Mouse (Mus musculus): ENCODE results near the gene Tbcc. TPM values are rescaled to one million over a fixed set of nuclear protein-coding genes. Genes with fewer than 3 reads are reported as not detected.

Gene Tbcc
- polyA plus RNA-seq, 1 experiment from 2014 or later: 80.2 TPM

- no peaks in the 10 kb centered on the region for H3K27me3 ChIP-seq (ENCODE audit: insufficient read depth, poor library complexity, severe bottlenecking)
- H3K9me3 ChIP-seq: no peaks in the 10 kb centered on the region
- H3K36me3 ChIP-seq: peaks cover 53% of the 10 kb centered on the region
- no peak for DNase-seq (ENCODE audit: low spot score)
- no peak overlapping the region for H3K4me3 ChIP-seq
- WGBS: 91% methylated on average over 5 of the region's 5 CpGs
- H3K4me1 ChIP-seq (replicated peaks): peaks cover 6% of the 10 kb centered on the region; the same call in 1 of the 2 replicates
- no peak overlapping the region for H3K27ac ChIP-seq
These were observed 37.3 kb downstream of the Tbcc start for GRCm38 (mm10) chr17:46927781-46928180.

- Histone ChIP-seq H3K36me3 (peaks cover 68% of the 10 kb centered on the region), H3K27me3 (ENCODE audit: insufficient read depth, poor library complexity, severe bottlenecking) (no peaks in the 10 kb centered on the region), H3K4me1 (replicated peaks) (no peaks in the 10 kb centered on the region), H3K27ac (no peak overlapping the region), H3K4me3 (no peak overlapping the region), H3K9me3 (no peaks in the 10 kb centered on the region)
- 87% methylated on average over 12 of the region's 12 CpGs for WGBS
- DNase-seq (ENCODE audit: low spot score): no peak
These were observed 38.8 kb downstream of the Tbcc start for GRCm38 (mm10) chr17:46929277-46929676.

- peaks cover 75% of the 10 kb centered on the region for H3K36me3 ChIP-seq
- H3K4me1 ChIP-seq (replicated peaks): no peaks in the 10 kb centered on the region
- DNase-seq (ENCODE audit: low spot score): no peak
- H3K27ac ChIP-seq: no peak overlapping the region
- no peaks in the 10 kb centered on the region for H3K9me3 ChIP-seq
- no peaks in the 10 kb centered on the region for H3K27me3 ChIP-seq (ENCODE audit: insufficient read depth, poor library complexity, severe bottlenecking)
- H3K4me3 ChIP-seq: no peak overlapping the region
- 96% methylated on average over 7 of the region's 7 CpGs for whole genome bisulfite sequencing
These were observed 39.4 kb downstream of the Tbcc start for GRCm38 (mm10) chr17:46929897-46930296.

- H3K9me3 ChIP-seq: no peaks in the 10 kb centered on the region
- 94% methylated on average over 5 of the region's 5 CpGs for WGBS
- no peaks in the 10 kb centered on the region for H3K4me1 ChIP-seq (replicated peaks)
- DNase-seq (ENCODE audit: low spot score): no peak
- no peak overlapping the region for H3K4me3 ChIP-seq
- no peaks in the 10 kb centered on the region for H3K27me3 ChIP-seq (ENCODE audit: insufficient read depth, poor library complexity, severe bottlenecking)
- peaks cover 100% of the 10 kb centered on the region for H3K36me3 ChIP-seq
- H3K27ac ChIP-seq: no peak overlapping the region
These were observed 42.5 kb downstream of the Tbcc start for GRCm38 (mm10) chr17:46932961-46933360.

GRCm38 (mm10) chr17:46933557-46934348, 43.3 kb downstream of the Tbcc start:
- Histone ChIP-seq H3K36me3 (peaks cover 100% of the 10 kb centered on the region), H3K9me3 (no peaks in the 10 kb centered on the region), H3K4me1 (replicated peaks) (no peaks in the 10 kb centered on the region), H3K27me3 (ENCODE audit: insufficient read depth, poor library complexity, severe bottlenecking) (no peaks in the 10 kb centered on the region), H3K27ac (no peak overlapping the region), H3K4me3 (no peak overlapping the region)
- peak; percentile 60 for DNase-seq (ENCODE audit: low spot score)
- 82% methylated on average over 19 of the region's 19 CpGs for whole genome bisulfite sequencing

- H3K27ac ChIP-seq: no peak overlapping the region
- 95% methylated on average over 8 of the region's 8 CpGs for WGBS
- H3K4me1 ChIP-seq (replicated peaks): no peaks in the 10 kb centered on the region
- peaks cover 100% of the 10 kb centered on the region for H3K36me3 ChIP-seq
- DNase-seq (ENCODE audit: low spot score): no peak
- H3K27me3 ChIP-seq (ENCODE audit: insufficient read depth, poor library complexity, severe bottlenecking): no peaks in the 10 kb centered on the region
- H3K4me3 ChIP-seq: no peak overlapping the region
- no peaks in the 10 kb centered on the region for H3K9me3 ChIP-seq
These were observed 50.0 kb downstream of the Tbcc start for GRCm38 (mm10) chr17:46940461-46940860.

Other genes starting within 250 kb of the Tbcc start
- 35.3 and 38.1 TPM in 2 replicates for gene Klc4, start 244.7 kb upstream of the Tbcc start, polyA plus RNA-seq (2016; fragmentation: Nextera tagmentation; extraction: Ambion mirVana)
- 115 and 119 TPM in 2 replicates for gene Mrpl2, start 244.5 kb upstream of the Tbcc start, polyA plus RNA-seq (2016; fragmentation: Nextera tagmentation; extraction: Ambion mirVana)
- 40.7 and 45.5 TPM in 2 replicates for gene Cul7, start 240.3 kb upstream of the Tbcc start, polyA plus RNA-seq (2016; fragmentation: Nextera tagmentation; extraction: Ambion mirVana)
- 65.7 and 67.5 TPM in 2 replicates for gene Rrp36, start 216.3 kb upstream of the Tbcc start, polyA plus RNA-seq (2016; fragmentation: Nextera tagmentation; extraction: Ambion mirVana)
- 178 and 214 TPM in 2 replicates for gene Mea1, start 211.9 kb upstream of the Tbcc start, polyA plus RNA-seq (2016; fragmentation: Nextera tagmentation; extraction: Ambion mirVana)
- gene Klhdc3, start 209.8 kb upstream of the Tbcc start, polyA plus RNA-seq (2016; fragmentation: Nextera tagmentation; extraction: Ambion mirVana): 128 and 146 TPM in 2 replicates
- 137 and 148 TPM in 2 replicates for gene Ppp2r5d, start 185.6 kb upstream of the Tbcc start, polyA plus RNA-seq (2016; fragmentation: Nextera tagmentation; extraction: Ambion mirVana)
- gene Pex6, start 179.2 kb upstream of the Tbcc start, polyA plus RNA-seq (2016; fragmentation: Nextera tagmentation; extraction: Ambion mirVana): 24.4 and 25.7 TPM in 2 replicates
- 0.18 and 0.36 TPM in 2 replicates for gene Gnmt, start 161.5 kb upstream of the Tbcc start, polyA plus RNA-seq (2016; fragmentation: Nextera tagmentation; extraction: Ambion mirVana)
- 65.8 and 73.6 TPM in 2 replicates for gene Cnpy3, start 138.5 kb upstream of the Tbcc start, polyA plus RNA-seq (2016; fragmentation: Nextera tagmentation; extraction: Ambion mirVana)
- gene Ptcra, start 127.0 kb upstream of the Tbcc start, polyA plus RNA-seq (2016; fragmentation: Nextera tagmentation; extraction: Ambion mirVana): 0.43 and 0.62 TPM in 2 replicates
- 57.3 and 59.3 TPM in 2 replicates for gene 2310039H08Rik, start 118.0 kb upstream of the Tbcc start, polyA plus RNA-seq (2016; fragmentation: Nextera tagmentation; extraction: Ambion mirVana)
- 164 and 209 TPM in 2 replicates for gene Rpl7l1, start 108.0 kb upstream of the Tbcc start, polyA plus RNA-seq (2016; fragmentation: Nextera tagmentation; extraction: Ambion mirVana)
- gene Bicral, start 32.2 kb upstream of the Tbcc start, polyA plus RNA-seq (2016; fragmentation: Nextera tagmentation; extraction: Ambion mirVana): 3.8 and 4.2 TPM in 2 replicates
- gene Prph2, start 19.8 kb downstream of the Tbcc start, polyA plus RNA-seq (2016; fragmentation: Nextera tagmentation; extraction: Ambion mirVana): not detected in 2 replicates
- gene Ubr2, start 119.9 kb downstream of the Tbcc start, polyA plus RNA-seq (2016; fragmentation: Nextera tagmentation; extraction: Ambion mirVana): 16.7 and 17.6 TPM in 2 replicates

All from hindbrain, embryonic 10.5 days (tissue).